Mouse (Mus musculus) midbrain, embryonic 11.5 days (tissue): Measurements from ENCODE around the gene Ticrr. TPM values are rescaled to one million over a fixed set of nuclear protein-coding genes. Genes with fewer than 3 reads are reported as not detected.

Experiments used
- ATAC-seq: fragments of 200-750 bp; cut with Nextera tagmentation; 2 replicates; pipeline ENCODE4 v1.8.0; 2017; ENCODE audit warnings: moderate TSS enrichment, moderate library complexity; ENCODE audit not compliant: low FRiP score
- DNase-seq: peaks from one replicate; pipeline ENCODE4 v3.0.0; 2015; ENCODE audit warnings: low spot score; ENCODE audit errors: missing footprints
- H3K27ac ChIP-seq: fragments of 300-500 bp; sonication (generic); 2 replicates; pipeline ENCODE4 v1.5.1; 2014; ENCODE audit warnings: low read depth, low read length
- H3K27me3 ChIP-seq: fragments of 300-500 bp; sonication (generic); 2 replicates; pipeline ENCODE4 v1.6.1; 2014; ENCODE audit warnings: mild to moderate bottlenecking, low read length, moderate library complexity, mixed read lengths; ENCODE audit not compliant: control insufficient read depth, insufficient read depth
- H3K36me3 ChIP-seq: fragments of 300-500 bp; sonication (generic); 2 replicates; pipeline ENCODE4 v1.6.1; 2014; ENCODE audit warnings: mild to moderate bottlenecking, low read length, moderate library complexity, mixed read lengths; ENCODE audit not compliant: control insufficient read depth, insufficient read depth
- H3K4me1 ChIP-seq: fragments of 300-500 bp; sonication (generic); 2 replicates; pipeline ENCODE4 v1.6.1; 2014; ENCODE audit warnings: low read length; ENCODE audit not compliant: control insufficient read depth, insufficient read depth
- H3K4me2 ChIP-seq: fragments of 300-500 bp; sonication (generic); 2 replicates; pipeline ENCODE4 v1.6.1; 2014; ENCODE audit warnings: mild to moderate bottlenecking, moderate library complexity
- H3K4me3 ChIP-seq: fragments of 300-500 bp; sonication (generic); 2 replicates; pipeline ENCODE4 v1.5.1; 2014; ENCODE audit warnings: low read depth, low read length
- H3K9ac ChIP-seq: fragments of 300-500 bp; sonication (generic); 2 replicates; pipeline ENCODE4 v1.6.1; 2014; ENCODE audit warnings: low read length
- H3K9me3 ChIP-seq: fragments of 300-500 bp; sonication (generic); 2 replicates; pipeline ENCODE4 v1.6.1; 2016; ENCODE audit warnings: low read length; ENCODE audit not compliant: control insufficient read depth
- WGBS: fragments of 180-500 bp; shearing (Covaris S2); extraction: QIAGEN DNeasy Blood & Tissue Kit; methylation state at CpG from one replicate; pipeline ENCODE4 v1.1.7; 2014; 5-methylcytosine and 5-hydroxymethylcytosine counted together
- polyA plus RNA-seq: library from polyadenylated mRNA; unstranded; fragments of >200 nt; fragmentation: Nextera tagmentation; extraction: Ambion mirVana; gene quantifications from 2 replicates; pipeline ENCODE4 v1.2.1, GENCODE M21; 2014

The Ticrr gene
- polyA plus RNA-seq: 14.8 and 16.0 TPM in 2 replicates

DNA sequence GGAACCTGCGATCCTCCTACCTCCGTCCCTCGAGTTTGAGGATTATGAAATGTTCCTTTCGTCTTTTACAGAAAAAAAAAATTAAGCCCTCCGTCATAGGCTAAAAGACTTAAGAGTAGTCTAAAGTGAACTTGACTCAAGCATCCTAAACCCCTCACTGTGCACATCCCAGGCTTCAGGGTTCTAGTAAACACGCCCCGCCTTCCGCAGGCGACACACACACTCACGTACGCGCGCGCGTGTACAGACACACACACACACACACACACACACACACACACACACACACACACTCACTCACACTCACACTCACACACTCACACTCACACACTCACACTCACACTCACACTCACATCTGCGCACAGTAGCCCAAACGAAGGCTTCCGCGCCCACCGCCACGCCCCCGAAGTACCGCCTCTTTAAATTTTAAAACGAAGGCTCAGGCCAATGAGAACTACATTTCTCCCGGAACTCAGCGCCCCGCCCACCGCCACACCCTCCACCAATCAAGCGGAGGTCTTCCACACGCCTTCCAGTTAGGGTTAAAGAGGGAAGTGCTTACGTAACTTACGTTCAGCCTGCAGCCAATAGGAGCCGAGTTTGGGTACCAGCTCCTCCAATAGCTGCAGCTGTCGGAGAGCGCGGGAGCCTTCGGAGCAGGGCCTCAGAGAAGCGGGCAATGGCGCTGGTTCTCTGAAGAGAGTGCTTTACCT lies at the start of gene Ticrr:
Ticrr (plus strand) TSS at position 619 of the 713 bp plus-strand sequence.
- peaks cover 25% of the 10 kb centered on the region for H3K4me1 ChIP-seq
- H3K4me2 ChIP-seq: peak within 1 kb of the TSS; percentile 89
- WGBS: under 1% methylated on average over 39 of the region's 39 CpGs
- peak within 1 kb of the TSS; percentile 98 for H3K4me3 ChIP-seq
- peak; percentile 99 for DNase-seq
- no peaks in the 10 kb centered on the region for H3K36me3 ChIP-seq
- peak; percentile 100 for ATAC-seq
- no peaks in the 10 kb centered on the region for H3K9me3 ChIP-seq
- no peaks in the 10 kb centered on the region for H3K27me3 ChIP-seq
- H3K27ac ChIP-seq: peak within 1 kb of the TSS; percentile 40; the same call in 1 of the 2 replicates
- peak within 1 kb of the TSS; percentile 90 for H3K9ac ChIP-seq

DNA sequence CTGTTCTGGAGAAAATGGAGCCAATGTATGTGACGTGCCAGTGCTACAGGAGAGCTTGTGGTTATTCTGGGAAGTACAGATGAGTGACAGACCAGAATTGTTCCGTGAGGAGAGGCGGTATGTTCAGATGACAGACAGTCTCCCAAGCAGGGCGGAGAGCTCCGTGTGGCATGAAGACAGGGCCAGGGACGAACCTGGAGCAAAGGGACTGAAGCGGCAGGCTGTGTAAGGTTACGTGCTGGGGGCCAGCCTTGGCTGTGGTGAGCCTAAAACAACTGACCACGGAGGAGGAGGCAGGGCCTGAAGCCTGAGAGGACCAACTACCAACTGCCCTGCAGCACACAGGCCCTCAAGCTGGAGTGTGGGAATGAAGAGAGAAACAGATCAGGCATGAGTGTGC lies 48.1 kb upstream of the Ticrr start:
- DNase-seq: no peak
- Histone ChIP-seq H3K4me1 (peaks cover 6% of the 10 kb centered on the region), H3K4me3 (no peak overlapping the region), H3K4me2 (no peak overlapping the region), H3K27ac (no peak overlapping the region), H3K36me3 (no peaks in the 10 kb centered on the region), H3K27me3 (peaks cover 16% of the 10 kb centered on the region), H3K9me3 (no peaks in the 10 kb centered on the region), H3K9ac (no peak overlapping the region)
- WGBS: 78% methylated on average over 9 of the region's 9 CpGs
- no peak for ATAC-seq

DNA sequence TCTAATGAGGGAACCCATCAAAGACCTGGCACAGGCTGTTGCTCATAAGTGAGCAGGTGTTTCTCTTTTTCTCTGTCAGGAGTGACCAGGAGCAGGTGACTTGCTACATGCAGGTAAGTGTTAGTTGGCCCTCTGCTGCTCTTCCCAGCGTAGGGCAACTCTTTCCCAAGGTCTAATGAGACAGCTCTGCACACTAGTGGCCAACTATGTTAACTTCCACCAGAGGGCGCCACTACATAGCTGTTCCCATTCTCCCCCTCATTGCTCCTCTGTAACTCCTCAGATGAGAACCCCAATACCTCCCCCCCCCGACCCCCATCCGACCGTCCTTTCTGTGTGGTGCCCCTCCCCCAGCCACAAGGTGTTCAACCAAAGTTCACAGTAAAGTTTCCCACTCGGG lies 47.2 kb upstream of the Ticrr start:
- DNase-seq (peak; percentile 92), ATAC-seq (peak; percentile 71)
- no peak overlapping the region for H3K4me2 ChIP-seq
- 15% methylated on average over 6 of the region's 6 CpGs for WGBS
- no peaks in the 10 kb centered on the region for H3K36me3 ChIP-seq
- no peak overlapping the region for H3K4me3 ChIP-seq
- peaks cover under 1% of the 10 kb centered on the region for H3K4me1 ChIP-seq
- no peak overlapping the region for H3K27ac ChIP-seq
- H3K9me3 ChIP-seq: no peaks in the 10 kb centered on the region
- H3K9ac ChIP-seq: no peak overlapping the region
- H3K27me3 ChIP-seq: peaks cover 21% of the 10 kb centered on the region

DNA sequence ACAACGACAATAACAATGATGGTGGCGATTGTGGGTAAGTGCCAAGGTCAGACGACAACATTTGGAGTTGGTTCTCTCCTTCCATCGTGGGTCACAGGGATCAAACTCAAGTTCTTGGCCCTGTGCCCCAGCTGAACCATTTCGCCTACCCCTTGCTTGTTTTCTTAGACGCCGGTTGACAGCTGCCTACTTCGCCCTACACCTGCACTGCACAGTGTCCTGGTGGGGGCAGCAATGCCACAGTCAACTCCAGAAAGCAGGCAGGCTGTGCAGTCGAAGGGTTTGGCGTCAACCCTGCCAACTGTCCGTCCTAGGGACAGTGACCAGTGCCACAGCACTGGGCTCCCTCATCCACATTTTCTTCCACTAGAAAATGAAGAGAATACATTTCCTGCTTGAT lies 46.7 kb upstream of the Ticrr start:
- 65% methylated on average over 11 of the region's 11 CpGs for WGBS
- no peak for ATAC-seq
- H3K36me3 ChIP-seq: no peaks in the 10 kb centered on the region
- H3K9me3 ChIP-seq: no peaks in the 10 kb centered on the region
- H3K9ac ChIP-seq: no peak overlapping the region
- H3K4me3 ChIP-seq: no peak overlapping the region
- H3K27ac ChIP-seq: no peak overlapping the region
- DNase-seq: no peak
- peaks cover 20% of the 10 kb centered on the region for H3K27me3 ChIP-seq
- H3K4me1 ChIP-seq: no peaks in the 10 kb centered on the region; the same call in 1 of the 2 replicates
- no peak overlapping the region for H3K4me2 ChIP-seq

DNA sequence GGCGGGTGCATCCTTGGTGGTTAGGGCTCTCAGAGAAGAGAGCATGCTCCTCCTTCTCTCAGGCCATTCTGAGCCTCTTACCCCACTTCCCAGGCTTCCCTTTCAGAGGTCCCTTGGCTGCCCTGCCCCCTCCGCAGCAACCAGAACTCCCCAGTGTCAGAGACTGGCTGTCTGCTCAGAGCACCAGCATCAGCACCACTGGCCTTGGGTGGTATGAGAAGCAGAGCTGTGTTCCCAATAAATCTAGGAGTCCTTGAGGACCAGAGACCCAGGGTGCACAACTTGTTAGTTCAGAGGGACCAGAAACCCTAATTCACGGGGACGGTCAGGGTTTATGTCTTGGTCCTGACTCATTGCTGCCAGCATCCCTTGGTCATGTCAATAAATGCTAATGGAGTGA lies 45.0 kb upstream of the Ticrr start:
- 79% methylated on average over 4 of the region's 4 CpGs for WGBS

DNA sequence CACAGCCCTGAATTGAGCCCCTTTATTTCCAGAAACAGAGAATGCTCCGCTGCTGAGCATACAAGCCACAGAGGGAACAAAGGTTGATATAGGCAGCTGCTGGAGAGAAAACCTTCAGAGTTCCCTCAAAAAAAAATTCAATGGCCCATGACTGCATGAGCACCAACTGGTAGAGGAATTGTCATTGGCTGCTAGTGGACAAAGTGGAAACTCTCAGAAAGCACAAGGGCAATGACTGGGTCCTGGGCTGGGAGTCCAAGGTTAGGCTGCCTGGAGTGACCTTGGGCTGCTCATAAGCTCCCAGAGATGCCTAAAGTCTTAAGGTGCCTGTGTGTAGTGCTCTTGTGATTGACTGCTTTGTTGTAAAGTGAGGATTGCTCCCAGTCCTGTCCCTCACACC lies 44.1 kb upstream of the Ticrr start:
- WGBS: 70% methylated on average over 1 of the region's 1 CpGs
- H3K4me2 ChIP-seq: no peak overlapping the region
- no peaks in the 10 kb centered on the region for H3K36me3 ChIP-seq
- no peak overlapping the region for H3K4me3 ChIP-seq
- ATAC-seq (no peak), DNase-seq (peak; percentile 70)
- H3K9me3 ChIP-seq: no peaks in the 10 kb centered on the region
- no peak overlapping the region for H3K27ac ChIP-seq
- no peak overlapping the region for H3K9ac ChIP-seq
- H3K4me1 ChIP-seq: no peaks in the 10 kb centered on the region
- H3K27me3 ChIP-seq: peaks cover 20% of the 10 kb centered on the region

More for the DNA sequence above, 45.0 kb upstream of the Ticrr start:
- ATAC-seq (no peak), DNase-seq (peak; percentile 64)
- Histone ChIP-seq H3K9me3 (no peaks in the 10 kb centered on the region), H3K27me3 (peaks cover 20% of the 10 kb centered on the region), H3K9ac (no peak overlapping the region), H3K36me3 (no peaks in the 10 kb centered on the region), H3K27ac (no peak overlapping the region), H3K4me1 (no peaks in the 10 kb centered on the region), H3K4me2 (no peak overlapping the region), H3K4me3 (no peak overlapping the region)

DNA sequence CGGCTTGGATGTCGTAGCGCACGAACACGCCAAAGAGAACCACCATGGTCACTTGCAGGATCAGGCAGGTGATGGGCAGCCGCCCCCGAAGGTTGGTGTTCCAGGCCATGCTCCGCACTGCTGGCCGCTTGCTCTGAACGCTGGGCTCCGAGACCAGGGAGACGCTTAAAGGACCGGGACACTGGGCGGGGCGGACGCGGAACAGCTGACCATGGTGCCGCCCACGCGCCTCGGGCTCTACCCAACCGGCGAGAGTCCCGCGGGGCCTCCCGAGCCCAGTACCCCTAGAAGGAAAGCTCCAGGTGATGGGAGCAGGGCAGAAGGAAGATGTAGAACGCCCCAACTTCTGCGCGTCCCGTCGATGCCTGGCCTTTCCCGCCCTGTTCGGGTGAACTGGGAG lies 42.6 kb upstream of the Ticrr start, which contains the start of gene Rhcg:
Rhcg (minus strand) TSS at position 240 of the 400 bp plus-strand sequence.
- H3K27me3 ChIP-seq: peaks cover 20% of the 10 kb centered on the region
- H3K4me3 ChIP-seq: no peak within 1 kb of the TSS
- ATAC-seq (no peak), DNase-seq (peak; percentile 72)
- no peaks in the 10 kb centered on the region for H3K36me3 ChIP-seq
- H3K27ac ChIP-seq: no peak within 1 kb of the TSS
- WGBS: 9% methylated on average over 33 of the region's 33 CpGs
- peak within 1 kb of the TSS; percentile 29; the same call in 1 of the 2 replicates for H3K4me2 ChIP-seq
- no peaks in the 10 kb centered on the region for H3K4me1 ChIP-seq
- no peaks in the 10 kb centered on the region for H3K9me3 ChIP-seq
- no peak within 1 kb of the TSS for H3K9ac ChIP-seq

DNA sequence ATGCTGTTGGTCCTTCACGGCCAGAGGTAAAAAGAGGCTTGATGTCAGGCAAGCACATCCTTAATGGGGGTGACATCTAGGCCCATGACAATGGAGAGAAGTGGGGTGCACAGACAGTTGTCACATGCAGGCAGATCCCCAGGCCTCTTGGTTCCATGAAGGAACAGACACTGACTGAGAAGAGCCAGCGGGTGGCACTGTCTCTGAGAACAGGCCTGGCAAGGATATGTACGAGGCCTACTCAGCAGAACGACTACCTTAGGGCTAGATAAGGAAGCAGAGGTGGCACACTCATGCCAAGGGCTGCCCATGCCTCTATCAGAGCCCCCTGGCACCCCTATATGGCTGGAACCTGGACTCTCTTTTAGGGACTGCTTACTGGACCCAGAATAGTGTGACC lies 40.5 kb upstream of the Ticrr start:
- no peaks in the 10 kb centered on the region for H3K36me3 ChIP-seq
- H3K4me2 ChIP-seq: no peak overlapping the region
- H3K4me3 ChIP-seq: no peak overlapping the region
- peaks cover 20% of the 10 kb centered on the region for H3K27me3 ChIP-seq
- no peak overlapping the region for H3K27ac ChIP-seq
- DNase-seq (no peak), ATAC-seq (no peak)
- H3K9ac ChIP-seq: no peak overlapping the region
- WGBS: 73% methylated on average over 4 of the region's 4 CpGs
- no peaks in the 10 kb centered on the region for H3K9me3 ChIP-seq
- no peaks in the 10 kb centered on the region for H3K4me1 ChIP-seq

DNA sequence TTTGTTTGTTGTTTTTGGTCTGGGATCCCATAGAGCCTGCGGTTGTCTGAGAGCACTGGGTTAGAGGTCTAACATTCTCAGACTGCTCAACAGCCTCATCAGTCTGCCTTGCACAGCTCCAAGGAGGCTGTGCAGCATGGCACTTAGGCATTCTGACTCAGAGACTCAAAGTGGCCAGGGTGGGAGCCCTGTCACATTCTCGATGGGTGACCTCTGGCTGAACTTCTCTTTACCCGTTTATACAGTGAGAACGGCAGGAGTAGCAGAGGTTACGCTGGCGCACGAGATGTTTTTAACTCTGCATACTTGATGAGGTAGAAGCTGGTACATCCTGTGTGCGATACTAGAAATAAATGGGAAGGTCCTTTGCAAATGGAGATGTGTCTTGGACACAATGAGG lies 36.9 kb upstream of the Ticrr start:
- ATAC-seq (no peak), DNase-seq (no peak)
- Histone ChIP-seq H3K4me3 (no peak overlapping the region), H3K4me2 (no peak overlapping the region), H3K36me3 (no peaks in the 10 kb centered on the region), H3K9me3 (no peaks in the 10 kb centered on the region), H3K4me1 (no peaks in the 10 kb centered on the region), H3K9ac (no peak overlapping the region), H3K27me3 (peaks cover 3% of the 10 kb centered on the region), H3K27ac (no peak overlapping the region)
- WGBS: 84% methylated on average over 8 of the region's 8 CpGs
